Mouse (Mus musculus): ENCODE results near the gene Angptl4. TPM values are rescaled to one million over a fixed set of nuclear protein-coding genes. Genes with fewer than 3 reads are reported as not detected.
"Not testable (repeated sequence)": the region's sequence is repeated elsewhere in the genome, so short reads cannot be mapped to it uniquely, and the experiment has no call there.

Angptl4 gene
- total and polyA plus RNA-seq, 2 experiments: 28.1 to 142 TPM

GRCm38 (mm10) chr17:33824084-33824996 is 42.7 kb upstream of the Angptl4 start, which contains the start of the genes Rps28 and Ndufa7:
TSS of gene Rps28 (minus strand) at chr17:33824562.
TSS of gene Ndufa7 (plus strand) at chr17:33824572.
- H3K27me3 ChIP-seq (ENCODE audit: control insufficient read depth, insufficient read depth, low read length): no peaks in the 10 kb centered on the region
- TF ChIP-seq CTCF (IDR thresholded peaks at IDR 0.05; ENCODE audit: low read depth, low read length) (no peak), POLR2A (IDR thresholded peaks at IDR 0.05; ENCODE audit: extremely low read depth, insufficient read depth, low read length) (peak; percentile 84)
- peak within 1 kb of the TSS; percentile 70 for H3K4me3 ChIP-seq (ENCODE audit: insufficient read depth, low read depth, low read length)
- peak within 1 kb of the TSS; percentile 80 for H3K9ac ChIP-seq (ENCODE audit: low read depth, low read length)
- peaks cover 20% of the 10 kb centered on the region for H3K36me3 ChIP-seq (ENCODE audit: control insufficient read depth, insufficient read depth, low read length)
- peaks cover 3% of the 10 kb centered on the region; the same call in 1 of the 2 replicates for H3K79me2 ChIP-seq (ENCODE audit: control insufficient read depth, insufficient read depth, low read length)
- WGBS: under 1% methylated on average over 51 of the region's 51 CpGs
- H3K27ac ChIP-seq (replicated peaks; ENCODE audit: insufficient read depth, low read depth, low read length): peak within 1 kb of the TSS; percentile 86
- DNase-seq (ENCODE audit: extremely low read depth, low read depth, low spot score): peak; percentile 89
- peaks cover 25% of the 10 kb centered on the region for H3K4me1 ChIP-seq (ENCODE audit: control insufficient read depth, insufficient read depth, low read length)

GRCm38 (mm10) chr17:33823171-33823570 is 41.5 kb upstream of the Angptl4 start:
- H3K36me3 ChIP-seq (ENCODE audit: control insufficient read depth, insufficient read depth, low read length): peaks cover 20% of the 10 kb centered on the region
- WGBS: 72% methylated on average over 8 of the region's 8 CpGs
- not testable (repeated sequence) for DNase-seq (ENCODE audit: extremely low read depth, low read depth, low spot score); H3K27ac ChIP-seq (replicated peaks; ENCODE audit: insufficient read depth, low read depth, low read length); H3K79me2 ChIP-seq (ENCODE audit: control insufficient read depth, insufficient read depth, low read length); H3K4me3 ChIP-seq (ENCODE audit: insufficient read depth, low read depth, low read length); H3K27me3 ChIP-seq (ENCODE audit: control insufficient read depth, insufficient read depth, low read length)
- peak overlapping the region; percentile 64; the same call in 1 of the 2 replicates for H3K9ac ChIP-seq (ENCODE audit: low read depth, low read length)
- H3K4me1 ChIP-seq (ENCODE audit: control insufficient read depth, insufficient read depth, low read length): peaks cover 22% of the 10 kb centered on the region

GRCm38 (mm10) chr17:33822436-33822959 is 40.9 kb upstream of the Angptl4 start:
- DNase-seq (ENCODE audit: extremely low read depth, low read depth, low spot score): no peak
- H3K27me3 ChIP-seq (ENCODE audit: control insufficient read depth, insufficient read depth, low read length): no peaks in the 10 kb centered on the region
- no peak for TF ChIP-seq CTCF (IDR thresholded peaks at IDR 0.05; ENCODE audit: low read depth, low read length)
- no peak for TF ChIP-seq POLR2A (IDR thresholded peaks at IDR 0.05; ENCODE audit: extremely low read depth, insufficient read depth, low read length)
- WGBS: 73% methylated on average over 1 of the region's 1 CpGs
- H3K79me2 ChIP-seq (ENCODE audit: control insufficient read depth, insufficient read depth, low read length): peaks cover 3% of the 10 kb centered on the region; the same call in 1 of the 2 replicates
- no peak overlapping the region for H3K27ac ChIP-seq (replicated peaks; ENCODE audit: insufficient read depth, low read depth, low read length)
- no peak overlapping the region for H3K4me3 ChIP-seq (ENCODE audit: insufficient read depth, low read depth, low read length)
- peaks cover 20% of the 10 kb centered on the region for H3K4me1 ChIP-seq (ENCODE audit: control insufficient read depth, insufficient read depth, low read length)
- H3K9ac ChIP-seq (ENCODE audit: low read depth, low read length): no peak overlapping the region
- H3K36me3 ChIP-seq (ENCODE audit: control insufficient read depth, insufficient read depth, low read length): peaks cover 20% of the 10 kb centered on the region

- Histone ChIP-seq H3K27me3 (ENCODE audit: control insufficient read depth, insufficient read depth, low read length) (no peaks in the 10 kb centered on the region), H3K27ac (replicated peaks; ENCODE audit: insufficient read depth, low read depth, low read length) (0 out of 2 replicates have a peak overlapping the region, but pooled peaks have one; percentile 7), H3K9ac (ENCODE audit: low read depth, low read length) (peak overlapping the region; percentile 66), H3K36me3 (ENCODE audit: control insufficient read depth, insufficient read depth, low read length) (peaks cover 20% of the 10 kb centered on the region), H3K4me1 (ENCODE audit: control insufficient read depth, insufficient read depth, low read length) (peaks cover 8% of the 10 kb centered on the region), H3K79me2 (ENCODE audit: control insufficient read depth, insufficient read depth, low read length) (no peaks in the 10 kb centered on the region), H3K4me3 (ENCODE audit: insufficient read depth, low read depth, low read length) (peak overlapping the region; percentile 51; the same call in 1 of the 2 replicates)
- DNase-seq (ENCODE audit: extremely low read depth, low read depth, low spot score): no peak
- TF ChIP-seq POLR2A (IDR thresholded peaks at IDR 0.05; ENCODE audit: extremely low read depth, insufficient read depth, low read length): no peak
- TF ChIP-seq CTCF (IDR thresholded peaks at IDR 0.05; ENCODE audit: low read depth, low read length): no peak
- 24% methylated on average over 33 of the region's 33 CpGs for WGBS
Observed at GRCm38 (mm10) chr17:33817969-33818643, 36.5 kb upstream of the Angptl4 start.

GRCm38 (mm10) chr17:33817184-33817968 is 35.7 kb upstream of the Angptl4 start:
- under 1% methylated on average over 89 of the region's 89 CpGs for WGBS
- H3K79me2 ChIP-seq (ENCODE audit: control insufficient read depth, insufficient read depth, low read length): no peaks in the 10 kb centered on the region
- peak; percentile 81 for DNase-seq (ENCODE audit: extremely low read depth, low read depth, low spot score)
- H3K36me3 ChIP-seq (ENCODE audit: control insufficient read depth, insufficient read depth, low read length): peaks cover 13% of the 10 kb centered on the region
- peaks cover 8% of the 10 kb centered on the region for H3K4me1 ChIP-seq (ENCODE audit: control insufficient read depth, insufficient read depth, low read length)
- H3K27me3 ChIP-seq (ENCODE audit: control insufficient read depth, insufficient read depth, low read length): no peaks in the 10 kb centered on the region
- H3K27ac ChIP-seq (replicated peaks; ENCODE audit: insufficient read depth, low read depth, low read length): peak overlapping the region; percentile 83
- H3K9ac ChIP-seq (ENCODE audit: low read depth, low read length): peak overlapping the region; percentile 90
- TF ChIP-seq CTCF (IDR thresholded peaks at IDR 0.05; ENCODE audit: low read depth, low read length): no peak
- TF ChIP-seq POLR2A (IDR thresholded peaks at IDR 0.05; ENCODE audit: extremely low read depth, insufficient read depth, low read length): peak; percentile 79
- H3K4me3 ChIP-seq (ENCODE audit: insufficient read depth, low read depth, low read length): peak overlapping the region; percentile 73

Data from liver, adult 2 months (tissue).